Mouse (Mus musculus): ENCODE data around the gene Prkg1. TPM values are rescaled to one million over a fixed set of nuclear protein-coding genes. Genes with fewer than 3 reads are reported as not detected.

Prkg1 gene
- total RNA-seq, 1 experiment = 1.5 TPM

DNA sequence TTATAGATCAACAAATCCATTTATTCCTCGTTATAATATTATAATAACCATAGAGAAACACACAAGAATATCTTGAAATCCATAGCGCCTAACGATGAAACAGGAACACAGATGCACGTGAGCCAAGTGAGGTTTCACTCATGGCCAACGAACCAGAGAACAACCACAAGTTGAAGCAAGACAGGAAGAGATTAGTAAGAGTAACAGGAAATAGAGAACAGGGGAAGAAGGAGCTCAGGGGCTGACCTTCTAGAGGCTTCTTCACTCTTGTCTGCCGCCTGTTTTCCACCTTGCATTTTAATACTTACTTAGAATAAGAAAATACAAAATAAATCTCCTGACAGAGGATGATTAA lies 427.0 kb downstream of the Prkg1 start:
- Histone ChIP-seq H3K4me1 (ENCODE audit: control insufficient read depth in 2 of 2, insufficient read depth in 2 of 2, low read length in 2 of 2, poor library complexity in 1 of 2) (no peaks in the 10 kb centered on the region), H3K36me3 (ENCODE audit: control insufficient read depth, insufficient read depth, low read length, poor library complexity, severe bottlenecking) (no peaks in the 10 kb centered on the region), H3K4me3 (ENCODE audit: insufficient read depth in 1 of 2, low read depth in 1 of 2, low read length in 2 of 2, poor library complexity in 1 of 2, severe bottlenecking in 1 of 2) (no peak overlapping the region), H3K27ac (ENCODE audit: insufficient read depth, low read depth, low read length, poor library complexity, severe bottlenecking) (no peak overlapping the region), H3K9ac (ENCODE audit: insufficient read depth, low read depth, low read length, poor library complexity, severe bottlenecking) (no peak overlapping the region), H3K9me3 (ENCODE audit: control insufficient read depth, insufficient read depth, low read depth, low read length) (no peaks in the 10 kb centered on the region)
- TF ChIP-seq ZNF384 (IDR thresholded peaks at IDR 0.05; ENCODE audit: low read depth, low read length) (no peak), ZC3H11A (IDR thresholded peaks at IDR 0.05; ENCODE audit: borderline replicate concordance, low read depth, low read length) (no peak), HCFC1 (IDR thresholded peaks at IDR 0.05; ENCODE audit: borderline replicate concordance, insufficient read depth, low read length) (no peak), CHD2 (IDR thresholded peaks at IDR 0.05; ENCODE audit: low read depth, low read length) (no peak), MAFK (IDR thresholded peaks at IDR 0.05; ENCODE audit: insufficient read depth, low read depth, low read length) (no peak)
- in situ Hi-C loops (cut with MboI; ENCODE audit: low sequenced_read_pairs in 2 of 2, unreplicated experiment in 2 of 2) = no loop called here
- DNase-seq (ENCODE audit: low read depth, low spot score) = no peak

- no peak for DNase-seq (ENCODE audit: low read depth, low spot score)
- H3K9ac ChIP-seq (ENCODE audit: insufficient read depth, low read depth, low read length, poor library complexity, severe bottlenecking) = no peak overlapping the region
- H3K4me3 ChIP-seq (ENCODE audit: insufficient read depth in 1 of 2, low read depth in 1 of 2, low read length in 2 of 2, poor library complexity in 1 of 2, severe bottlenecking in 1 of 2) = no peak overlapping the region
- no peak overlapping the region for H3K27ac ChIP-seq (ENCODE audit: insufficient read depth, low read depth, low read length, poor library complexity, severe bottlenecking)
- in situ Hi-C loops (cut with MboI; ENCODE audit: low sequenced_read_pairs in 2 of 2, unreplicated experiment in 2 of 2) = no loop called here
- TF ChIP-seq MAFK (IDR thresholded peaks at IDR 0.05; ENCODE audit: insufficient read depth, low read depth, low read length) (no peak), CHD2 (IDR thresholded peaks at IDR 0.05; ENCODE audit: low read depth, low read length) (no peak), HCFC1 (IDR thresholded peaks at IDR 0.05; ENCODE audit: borderline replicate concordance, insufficient read depth, low read length) (no peak), ZNF384 (IDR thresholded peaks at IDR 0.05; ENCODE audit: low read depth, low read length) (no peak), ZC3H11A (IDR thresholded peaks at IDR 0.05; ENCODE audit: borderline replicate concordance, low read depth, low read length) (no peak)
- H3K9me3 ChIP-seq (ENCODE audit: control insufficient read depth, insufficient read depth, low read depth, low read length) = no peaks in the 10 kb centered on the region
- H3K4me1 ChIP-seq (ENCODE audit: control insufficient read depth in 2 of 2, insufficient read depth in 2 of 2, low read length in 2 of 2, poor library complexity in 1 of 2) = no peaks in the 10 kb centered on the region
- no peaks in the 10 kb centered on the region for H3K36me3 ChIP-seq (ENCODE audit: control insufficient read depth, insufficient read depth, low read length, poor library complexity, severe bottlenecking)
Measured at GRCm38 (mm10) chr19:31337163-31337862, 427.5 kb downstream of the Prkg1 start.

DNA sequence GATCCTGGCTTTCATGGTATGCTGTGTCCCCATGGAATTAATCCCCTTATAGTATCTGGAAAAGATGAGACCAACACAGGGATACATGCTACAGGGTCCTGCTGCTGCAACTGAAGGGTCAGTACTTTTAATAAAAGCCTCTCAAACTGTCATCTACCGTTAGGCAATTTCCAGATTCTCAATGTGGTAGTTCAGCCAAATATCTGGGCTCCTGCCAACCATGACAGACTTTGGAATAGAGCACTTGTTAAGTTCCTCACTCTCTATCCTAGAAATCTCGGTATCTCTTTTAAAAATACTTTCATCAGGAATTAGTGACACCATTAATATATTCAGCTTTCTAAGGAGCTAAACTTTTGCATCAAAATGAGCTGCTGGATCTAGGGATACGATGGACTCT lies 428.5 kb downstream of the Prkg1 start:
- Histone ChIP-seq H3K4me3 (ENCODE audit: insufficient read depth in 1 of 2, low read depth in 1 of 2, low read length in 2 of 2, poor library complexity in 1 of 2, severe bottlenecking in 1 of 2) (no peak overlapping the region), H3K9me3 (ENCODE audit: control insufficient read depth, insufficient read depth, low read depth, low read length) (no peaks in the 10 kb centered on the region), H3K27ac (ENCODE audit: insufficient read depth, low read depth, low read length, poor library complexity, severe bottlenecking) (no peak overlapping the region), H3K4me1 (ENCODE audit: control insufficient read depth in 2 of 2, insufficient read depth in 2 of 2, low read length in 2 of 2, poor library complexity in 1 of 2) (no peaks in the 10 kb centered on the region), H3K9ac (ENCODE audit: insufficient read depth, low read depth, low read length, poor library complexity, severe bottlenecking) (no peak overlapping the region), H3K36me3 (ENCODE audit: control insufficient read depth, insufficient read depth, low read length, poor library complexity, severe bottlenecking) (no peaks in the 10 kb centered on the region)
- TF ChIP-seq HCFC1 (IDR thresholded peaks at IDR 0.05; ENCODE audit: borderline replicate concordance, insufficient read depth, low read length) (no peak), ZC3H11A (IDR thresholded peaks at IDR 0.05; ENCODE audit: borderline replicate concordance, low read depth, low read length) (no peak), CHD2 (IDR thresholded peaks at IDR 0.05; ENCODE audit: low read depth, low read length) (no peak), MAFK (IDR thresholded peaks at IDR 0.05; ENCODE audit: insufficient read depth, low read depth, low read length) (no peak), ZNF384 (IDR thresholded peaks at IDR 0.05; ENCODE audit: low read depth, low read length) (no peak)
- in situ Hi-C loops (cut with MboI; ENCODE audit: low sequenced_read_pairs in 2 of 2, unreplicated experiment in 2 of 2) = no loop called here
- no peak for DNase-seq (ENCODE audit: low read depth, low spot score)

GRCm38 (mm10) chr19:31329893-31330292 lies 434.9 kb downstream of the Prkg1 start:
- Histone ChIP-seq H3K4me1 (ENCODE audit: control insufficient read depth in 2 of 2, insufficient read depth in 2 of 2, low read length in 2 of 2, poor library complexity in 1 of 2) (no peaks in the 10 kb centered on the region), H3K4me3 (ENCODE audit: insufficient read depth in 1 of 2, low read depth in 1 of 2, low read length in 2 of 2, poor library complexity in 1 of 2, severe bottlenecking in 1 of 2) (no peak overlapping the region), H3K9ac (ENCODE audit: insufficient read depth, low read depth, low read length, poor library complexity, severe bottlenecking) (no peak overlapping the region), H3K36me3 (ENCODE audit: control insufficient read depth, insufficient read depth, low read length, poor library complexity, severe bottlenecking) (no peaks in the 10 kb centered on the region), H3K27ac (ENCODE audit: insufficient read depth, low read depth, low read length, poor library complexity, severe bottlenecking) (no peak overlapping the region), H3K9me3 (ENCODE audit: control insufficient read depth, insufficient read depth, low read depth, low read length) (no peaks in the 10 kb centered on the region)
- in situ Hi-C loops (cut with MboI; ENCODE audit: low sequenced_read_pairs in 2 of 2, unreplicated experiment in 2 of 2) = no loop called here
- no peak for DNase-seq (ENCODE audit: low read depth, low spot score)
- TF ChIP-seq MAFK (IDR thresholded peaks at IDR 0.05; ENCODE audit: insufficient read depth, low read depth, low read length) (no peak), CHD2 (IDR thresholded peaks at IDR 0.05; ENCODE audit: low read depth, low read length) (no peak), ZNF384 (IDR thresholded peaks at IDR 0.05; ENCODE audit: low read depth, low read length) (no peak), ZC3H11A (IDR thresholded peaks at IDR 0.05; ENCODE audit: borderline replicate concordance, low read depth, low read length) (no peak), HCFC1 (IDR thresholded peaks at IDR 0.05; ENCODE audit: borderline replicate concordance, insufficient read depth, low read length) (no peak)

Measured in ES-E14 (cell line).